Mouse (Mus musculus) ES-E14 (cell line): ENCODE measurements around the gene Per1. TPM values are rescaled to one million over a fixed set of nuclear protein-coding genes. Genes with fewer than 3 reads are reported as not detected.

ENCODE experiments used
- DNase-seq: peaks from one replicate; pipeline ENCODE4 v3.0.0-alpha.2; 2013; ENCODE audit warnings: low read depth, low spot score
- H3K27ac ChIP-seq: 2 replicates; pipeline ENCODE4 v1.5.1; 2012; ENCODE audit warnings: low read depth, mild to moderate bottlenecking, low read length, moderate library complexity, mixed read lengths; ENCODE audit not compliant: poor library complexity, insufficient read depth, severe bottlenecking
- H3K36me3 ChIP-seq: 2 replicates; pipeline ENCODE4 v1.6.1; 2012; ENCODE audit warnings: mild to moderate bottlenecking, low read length, moderate library complexity, mixed read lengths; ENCODE audit not compliant: control insufficient read depth, poor library complexity, insufficient read depth, severe bottlenecking
- H3K4me1 ChIP-seq, 2 experiments: fragments of 150-350 bp in 1 of 2; sonication (generic) in 1 of 2; 2 replicates each; pipeline ENCODE4 v1.6.1; 2012; ENCODE audit warnings: low read length in 2 of 2, mild to moderate bottlenecking in 1 of 2, mixed read lengths in 1 of 2; ENCODE audit not compliant: control insufficient read depth in 2 of 2, insufficient read depth in 2 of 2, poor library complexity in 1 of 2
- H3K4me3 ChIP-seq, 2 experiments: fragments of 150-350 bp in 1 of 2; sonication (generic) in 1 of 2; 2 replicates each; pipeline ENCODE4 v1.5.1; 2012; ENCODE audit warnings: low read length in 2 of 2, low read depth in 1 of 2, mild to moderate bottlenecking in 1 of 2, mixed read lengths in 1 of 2; ENCODE audit not compliant: insufficient read depth in 1 of 2, poor library complexity in 1 of 2, severe bottlenecking in 1 of 2
- H3K9ac ChIP-seq: 2 replicates; pipeline ENCODE4 v1.6.1; 2012; ENCODE audit warnings: low read depth, mild to moderate bottlenecking, low read length, mixed read lengths; ENCODE audit not compliant: poor library complexity, insufficient read depth, severe bottlenecking
- H3K9me3 ChIP-seq: fragments of 150-350 bp; sonication (generic); 2 replicates; pipeline ENCODE4 v1.6.1; 2012; ENCODE audit warnings: low read depth, mild to moderate bottlenecking, low read length; ENCODE audit not compliant: control insufficient read depth, insufficient read depth
- CHD2 ChIP-seq: IDR thresholded peaks from 2 replicates; pipeline ENCODE4 v1.6.1; 2014; ENCODE audit warnings: mild to moderate bottlenecking, low read depth, low read length, inconsistent platforms
- HCFC1 ChIP-seq: IDR thresholded peaks from 2 replicates; pipeline ENCODE4 v1.6.1; 2012; ENCODE audit warnings: low read length, inconsistent platforms, borderline replicate concordance; ENCODE audit not compliant: insufficient read depth
- MAFK ChIP-seq: IDR thresholded peaks from 2 replicates; pipeline ENCODE4 v1.6.1; 2014; ENCODE audit warnings: mild to moderate bottlenecking, low read depth, low read length, inconsistent platforms; ENCODE audit not compliant: insufficient read depth
- ZC3H11A ChIP-seq: IDR thresholded peaks from 2 replicates; pipeline ENCODE4 v1.6.1; 2012; ENCODE audit warnings: low read depth, mild to moderate bottlenecking, inconsistent platforms, low read length, borderline replicate concordance
- ZNF384 ChIP-seq: IDR thresholded peaks from 2 replicates; pipeline ENCODE4 v1.6.1; 2012; ENCODE audit warnings: low read depth, low read length, inconsistent platforms
- in situ Hi-C, 2 experiments: fragments of 600-800 bp; cut with MboI; formaldehyde crosslinking; loops; one replicate each; pipeline ENCODE4 v1.15.1; 2025; ENCODE audit warnings: low sequenced_read_pairs in 2 of 2, inconsistent platforms in 1 of 2; ENCODE audit not compliant: unreplicated experiment in 2 of 2
- total RNA-seq: library from RNA; depleted of rRNA; stranded (reverse); fragments of 300-350 nt; gene quantifications from 2 replicates; pipeline ENCODE4 v1.2.3, GENCODE M21; 2012

The Per1 gene
- total RNA-seq, 1 experiment, result 6.0 TPM

DNA sequence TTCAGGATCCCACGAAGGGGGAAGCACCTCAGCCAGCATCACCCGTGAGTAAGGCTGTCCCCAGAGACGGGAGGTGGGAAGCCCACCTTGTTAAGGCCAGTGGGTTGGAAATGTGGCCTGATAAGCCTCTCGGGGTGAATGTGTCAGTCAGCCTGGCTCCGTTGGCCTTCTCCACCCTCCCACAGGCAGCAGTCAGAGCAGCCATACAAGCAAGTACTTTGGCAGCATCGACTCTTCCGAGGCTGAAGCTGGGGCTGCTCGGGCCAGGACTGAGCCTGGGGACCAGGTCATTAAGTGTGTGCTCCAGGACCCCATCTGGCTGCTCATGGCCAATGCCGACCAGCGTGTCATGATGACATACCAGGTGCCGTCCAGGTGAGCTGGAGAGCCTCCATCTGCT, 12.7 kb downstream of the Per1 start:
- H3K4me3 ChIP-seq, result no peak overlapping the region
- TF ChIP-seq ZNF384 (no peak), ZC3H11A (no peak), HCFC1 (no peak), MAFK (no peak), CHD2 (no peak)

DNA sequence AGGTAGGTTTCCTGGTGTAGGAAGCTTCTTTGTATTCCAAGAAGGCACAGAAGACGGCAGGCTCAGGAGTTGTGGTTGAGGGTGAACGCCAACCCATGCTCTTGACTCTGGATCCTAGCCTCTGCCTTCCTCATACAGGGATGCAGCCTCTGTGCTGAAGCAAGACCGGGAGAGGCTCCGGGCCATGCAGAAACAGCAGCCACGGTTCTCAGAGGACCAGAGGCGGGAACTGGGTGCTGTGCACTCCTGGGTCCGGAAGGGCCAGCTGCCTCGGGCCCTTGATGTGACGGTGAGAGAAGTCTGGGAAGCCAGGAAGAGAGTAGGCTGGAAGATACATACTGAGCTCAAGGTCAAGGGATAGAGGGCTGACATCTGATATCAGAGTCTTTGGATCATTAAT, 13.2 kb downstream of the Per1 start:
- in situ Hi-C loops, result no loop called here
- no peaks in the 10 kb centered on the region for H3K9me3 ChIP-seq
- H3K4me3 ChIP-seq, result no peak overlapping the region
- H3K9ac ChIP-seq, result no peak overlapping the region
- peaks cover 38% of the 10 kb centered on the region for H3K36me3 ChIP-seq
- no peak for DNase-seq
- no peak overlapping the region for H3K27ac ChIP-seq
- TF ChIP-seq MAFK (no peak), HCFC1 (no peak), ZC3H11A (no peak), ZNF384 (no peak), CHD2 (no peak)
- peaks cover 2 to 7% of the 10 kb centered on the region in 2 experiments; a peak in 1 of 4 replicates for H3K4me1 ChIP-seq

More for the DNA sequence above, 12.7 kb downstream of the Per1 start:
- Histone ChIP-seq H3K9ac (no peak overlapping the region), H3K36me3 (peaks cover 43% of the 10 kb centered on the region), H3K27ac (no peak overlapping the region), H3K4me1 (peaks cover 2 to 7% of the 10 kb centered on the region in 2 experiments; a peak in 1 of 4 replicates), H3K9me3 (no peaks in the 10 kb centered on the region)
- no peak for DNase-seq
- in situ Hi-C loops, result no loop called here

DNA sequence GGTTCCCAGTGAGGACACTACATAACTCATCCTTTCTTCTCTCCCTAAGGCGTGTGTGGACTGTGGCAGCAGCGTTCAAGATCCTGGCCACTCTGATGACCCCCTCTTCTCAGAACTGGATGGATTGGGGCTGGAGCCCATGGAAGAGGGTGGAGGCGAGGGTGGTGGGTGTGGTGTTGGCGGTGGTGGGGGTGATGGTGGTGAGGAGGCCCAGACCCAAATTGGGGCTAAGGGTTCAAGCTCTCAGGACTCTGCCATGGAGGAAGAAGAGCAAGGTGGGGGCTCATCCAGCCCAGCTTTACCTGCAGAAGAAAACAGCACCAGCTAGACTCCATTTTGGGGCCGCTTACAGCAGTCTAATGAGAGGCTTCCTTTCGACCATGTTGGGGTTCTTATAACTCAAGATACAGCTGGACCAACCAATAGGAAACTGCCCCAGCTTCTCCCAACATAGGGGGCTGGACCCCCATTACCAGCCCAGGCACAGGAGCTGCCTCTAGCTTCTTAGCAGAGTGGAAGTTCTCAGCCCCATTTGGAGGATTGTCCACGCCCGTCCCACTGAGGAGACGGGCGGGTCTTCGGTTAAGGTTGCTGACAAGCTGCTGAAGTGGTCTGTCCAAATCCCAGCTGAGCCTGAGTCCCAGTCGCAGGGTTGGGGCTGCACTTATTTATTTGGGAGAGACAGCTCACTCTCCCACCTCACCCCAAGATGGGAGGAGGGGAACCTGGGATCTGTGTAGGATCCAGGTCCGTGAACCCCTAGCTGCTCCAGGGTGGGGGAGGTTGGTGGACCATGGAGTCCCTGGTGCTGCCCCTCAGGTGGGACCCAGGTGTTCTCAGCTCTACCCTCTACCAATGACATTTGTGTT, 14.2 kb downstream of the Per1 start:
- Histone ChIP-seq H3K36me3 (peaks cover 27% of the 10 kb centered on the region), H3K27ac (no peak overlapping the region), H3K9me3 (no peaks in the 10 kb centered on the region), H3K9ac (no peak overlapping the region), H3K4me3 (peak overlapping the region in 1 of 2 experiments; percentile 60; a peak in 1 of 4 replicates), H3K4me1 (peaks cover 2 to 7% of the 10 kb centered on the region in 2 experiments; a peak in 1 of 4 replicates)
- TF ChIP-seq CHD2, result no peak
- no peak for TF ChIP-seq HCFC1
- no peak for TF ChIP-seq MAFK
- TF ChIP-seq ZC3H11A, result no peak
- TF ChIP-seq ZNF384, result no peak
- in situ Hi-C loops, result no loop called here
- DNase-seq, result no peak

DNA sequence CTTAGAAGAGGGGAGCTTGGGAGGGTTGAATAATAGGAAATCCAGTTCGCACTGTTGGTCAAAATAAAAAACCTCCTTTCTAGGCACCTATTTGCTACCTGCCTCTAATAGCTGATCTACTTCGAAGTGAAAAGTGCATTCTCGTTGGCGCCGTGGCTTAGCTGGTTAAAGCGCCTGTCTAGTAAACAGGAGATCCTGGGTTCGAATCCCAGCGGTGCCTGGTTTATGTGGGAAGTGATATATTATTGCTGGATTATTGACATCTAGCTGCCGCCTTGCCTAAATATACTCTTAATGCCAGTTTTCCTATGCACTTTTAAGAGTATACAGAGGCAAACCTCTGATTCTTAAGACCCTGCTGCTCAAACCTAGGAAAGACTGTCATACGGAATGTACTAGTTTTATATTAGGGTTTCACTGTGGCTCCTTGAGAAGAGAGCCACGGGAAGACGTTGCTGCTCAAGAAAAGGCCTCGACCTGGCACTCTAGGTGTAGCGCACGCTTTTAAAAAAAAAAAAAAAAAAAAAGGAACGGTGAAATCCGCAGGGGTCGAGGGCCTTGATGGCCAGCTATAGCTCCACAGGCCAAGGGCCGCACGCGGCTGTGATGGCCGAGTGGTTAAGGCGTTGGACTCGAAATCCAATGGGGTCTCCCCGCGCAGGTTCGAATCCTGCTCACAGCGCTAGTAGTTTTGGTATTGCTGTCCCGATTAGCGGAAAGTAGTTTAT, 15.5 kb downstream of the Per1 start:
- peaks cover 2 to 7% of the 10 kb centered on the region in 2 experiments; a peak in 1 of 4 replicates for H3K4me1 ChIP-seq
- no peaks in the 10 kb centered on the region for H3K9me3 ChIP-seq
- H3K27ac ChIP-seq, result no peak overlapping the region
- TF ChIP-seq HCFC1, result peak; percentile 53; the same call in 1 of the 2 replicates
- no peak for TF ChIP-seq ZC3H11A
- peak; percentile 75 for TF ChIP-seq MAFK
- TF ChIP-seq ZNF384, result peak; percentile 99
- TF ChIP-seq CHD2, result 0 out of 2 replicates have a peak, but pooled peaks have one; percentile 1
- in situ Hi-C loops, result no loop called here
- H3K9ac ChIP-seq, result no peak overlapping the region; the same call in 1 of the 2 replicates
- no peak for DNase-seq
- peaks cover 18% of the 10 kb centered on the region for H3K36me3 ChIP-seq
- H3K4me3 ChIP-seq, result peak overlapping the region; percentile 60 to 68
